ENCODE assay signal across 16 mouse cellular contexts in genomic region chr3:27579894-27580613, GRCm38 (mm10).
DNase-seq lines count a peak whose midpoint lies in the region; ATAC-seq lines count a peak whose summit lies in the region.
"Had no signal": no experiment of that assay in that cellular context is flagged by ENCODE, and none has a peak within 500 bp of the region (broad histone marks: within the 10 kb centered on the region; RNA-seq: fewer than 3 reads in every experiment).

No protein-coding gene starts in this region.

- peak overlapping the region; percentile 29; the same call in 1 of the 2 replicates for H3K27ac ChIP-seq in neural tube, embryonic 11.5 days (ENCODE audit: low read depth, low read length)
- H3K27ac ChIP-seq in hindbrain, embryonic 10.5 days: peak overlapping the region; percentile 80
- 0 out of 2 replicates have a peak overlapping the region, but pooled peaks have one; percentile 7 for H3K27ac ChIP-seq in limb, embryonic 12.5 days
- H3K27ac ChIP-seq in neural tube, embryonic 14.5 days (ENCODE audit: low read depth, low read length): peak overlapping the region; percentile 57; the same call in 1 of the 2 replicates
- H3K27ac ChIP-seq: embryonic facial prominence, embryonic 15.5 days; heart, embryonic 15.5 days; stomach, postnatal 0 days had no signal

- WGBS in neural tube, embryonic 11.5 days: 36% methylated on average over 7 of the region's 7 CpGs
- WGBS in hindbrain, embryonic 10.5 days: 32% methylated on average over 7 of the region's 7 CpGs
- 55% methylated on average over 7 of the region's 7 CpGs for WGBS in limb, embryonic 12.5 days
- 18% methylated on average over 7 of the region's 7 CpGs for WGBS in neural tube, embryonic 14.5 days

- peak; percentile 37 for DNase-seq in neural tube, embryonic 11.5 days (ENCODE audit: low spot score)
- DNase-seq in neural tube, embryonic 10.5 days (ENCODE audit: extremely low spot score, low spot score): no peak
- no peak for DNase-seq in hindbrain, embryonic 10.5 days (ENCODE audit: low spot score)
- no peak for DNase-seq in cerebellum, postnatal 36 days
- DNase-seq in heart, adult 9 months (ENCODE audit: low spot score in 2 of 2): no peak
- DNase-seq: cerebellum, adult 9-10 months; gastrocnemius, postnatal 36 days; kidney, postnatal 10 days; lung, postnatal 4 days had no signal

- H3K36me3 ChIP-seq in neural tube, embryonic 11.5 days (ENCODE audit: control insufficient read depth, insufficient read depth, low read length): no peaks in the 10 kb centered on the region
- no peaks in the 10 kb centered on the region for H3K36me3 ChIP-seq in hindbrain, embryonic 10.5 days
- no peaks in the 10 kb centered on the region for H3K36me3 ChIP-seq in limb, embryonic 12.5 days
- H3K36me3 ChIP-seq in neural tube, embryonic 14.5 days (ENCODE audit: control insufficient read depth, insufficient read depth, low read length): no peaks in the 10 kb centered on the region
- H3K36me3 ChIP-seq: embryonic facial prominence, embryonic 15.5 days; heart, embryonic 15.5 days had no signal

- no peak overlapping the region for H3K9ac ChIP-seq in neural tube, embryonic 11.5 days (ENCODE audit: low read length)
- no peak overlapping the region for H3K9ac ChIP-seq in limb, embryonic 12.5 days (replicated peaks)
- no peak overlapping the region for H3K9ac ChIP-seq in neural tube, embryonic 14.5 days (replicated peaks; ENCODE audit: low read depth, low read length)
- H3K9ac ChIP-seq: embryonic facial prominence, embryonic 15.5 days; heart, embryonic 15.5 days; liver, postnatal 0 days had no signal

- no peaks in the 10 kb centered on the region for H3K9me3 ChIP-seq in neural tube, embryonic 11.5 days (ENCODE audit: control insufficient read depth, low read length)
- no peaks in the 10 kb centered on the region for H3K9me3 ChIP-seq in hindbrain, embryonic 10.5 days
- no peaks in the 10 kb centered on the region for H3K9me3 ChIP-seq in limb, embryonic 12.5 days
- H3K9me3 ChIP-seq in neural tube, embryonic 14.5 days (ENCODE audit: control insufficient read depth, low read length): no peaks in the 10 kb centered on the region
- H3K9me3 ChIP-seq: embryonic facial prominence, embryonic 15.5 days; heart, embryonic 15.5 days had no signal

- peaks cover 11% of the 10 kb centered on the region for H3K4me1 ChIP-seq in neural tube, embryonic 11.5 days (ENCODE audit: control insufficient read depth, insufficient read depth, low read length)
- H3K4me1 ChIP-seq in hindbrain, embryonic 10.5 days (replicated peaks): peaks cover 59% of the 10 kb centered on the region
- peaks cover 35% of the 10 kb centered on the region for H3K4me1 ChIP-seq in limb, embryonic 12.5 days (replicated peaks)
- H3K4me1 ChIP-seq in neural tube, embryonic 14.5 days (ENCODE audit: control insufficient read depth, insufficient read depth, low read length): peaks cover 4% of the 10 kb centered on the region

- H3K4me2 ChIP-seq in neural tube, embryonic 11.5 days (ENCODE audit: low read depth): no peak overlapping the region
- no peak overlapping the region for H3K4me2 ChIP-seq in limb, embryonic 12.5 days
- H3K4me2 ChIP-seq in neural tube, embryonic 14.5 days (ENCODE audit: low read depth, low read length): no peak overlapping the region
- H3K4me2 ChIP-seq: embryonic facial prominence, embryonic 15.5 days; heart, embryonic 15.5 days had no signal

- ATAC-seq in neural tube, embryonic 11.5 days (ENCODE audit: insufficient read depth, low FRiP score, low TSS enrichment): peak; percentile 43; the same call in 1 of the 2 replicates
- no peak for ATAC-seq in limb, embryonic 12.5 days (ENCODE audit: insufficient number of reproducible peaks, insufficient read depth, low FRiP score, low TSS enrichment, low read depth)
- peak; percentile 68; the same call in 1 of the 2 replicates for ATAC-seq in neural tube, embryonic 14.5 days (ENCODE audit: low read depth)
- no peak for ATAC-seq in activated CD4-positive, CD25-positive, alpha-beta regulatory T cell, adult 4 months
- ATAC-seq: liver, postnatal 0 days had no signal

- no peaks in the 10 kb centered on the region for H3K27me3 ChIP-seq in neural tube, embryonic 11.5 days (ENCODE audit: control insufficient read depth, insufficient read depth, low read length)
- no peaks in the 10 kb centered on the region for H3K27me3 ChIP-seq in hindbrain, embryonic 10.5 days (ENCODE audit: insufficient read depth, poor library complexity, severe bottlenecking)
- no peaks in the 10 kb centered on the region for H3K27me3 ChIP-seq in limb, embryonic 12.5 days
- no peaks in the 10 kb centered on the region for H3K27me3 ChIP-seq in neural tube, embryonic 14.5 days (ENCODE audit: control insufficient read depth, insufficient read depth, low read length)
- H3K27me3 ChIP-seq: embryonic facial prominence, embryonic 15.5 days; heart, embryonic 15.5 days had no signal

- H3K4me3 ChIP-seq in neural tube, embryonic 11.5 days (ENCODE audit: low read depth, low read length): no peak overlapping the region
- H3K4me3 ChIP-seq in hindbrain, embryonic 10.5 days: no peak overlapping the region
- no peak overlapping the region for H3K4me3 ChIP-seq in limb, embryonic 12.5 days (replicated peaks)
- H3K4me3 ChIP-seq in neural tube, embryonic 14.5 days (ENCODE audit: low read depth, low read length): no peak overlapping the region
- H3K4me3 ChIP-seq: embryonic facial prominence, embryonic 15.5 days; heart, embryonic 15.5 days had no signal

Comparison
In these comparisons a context has a peak if more than half of its experiments do, and no peak if none do; other contexts are left out.
1. ATAC-seq: peak in neural tube, embryonic 11.5 days (single experiment) and neural tube, embryonic 14.5 days (single experiment); none in limb, embryonic 12.5 days (single experiment) and activated CD4-positive, CD25-positive, alpha-beta regulatory T cell, adult 4 months (single experiment).
2. H3K27ac ChIP-seq: peak in every context shown above with its lines; median percentile 80 in hindbrain, embryonic 10.5 days; 57 in neural tube, embryonic 14.5 days; 29 in neural tube, embryonic 11.5 days; 7 in limb, embryonic 12.5 days.